Mouse (Mus musculus) brain, adult 2 months (tissue): ENCODE measurements around the gene Mgl2.
"Not testable (repeated sequence)": the region's sequence is repeated elsewhere in the genome, so short reads cannot be mapped to it uniquely, and the experiment has no call there.

Experiments
- DNase-seq: peaks from one replicate; pipeline ENCODE4 v3.0.0; 2011; ENCODE audit warnings: low read depth, low spot score

Mgl2 gene

DNA sequence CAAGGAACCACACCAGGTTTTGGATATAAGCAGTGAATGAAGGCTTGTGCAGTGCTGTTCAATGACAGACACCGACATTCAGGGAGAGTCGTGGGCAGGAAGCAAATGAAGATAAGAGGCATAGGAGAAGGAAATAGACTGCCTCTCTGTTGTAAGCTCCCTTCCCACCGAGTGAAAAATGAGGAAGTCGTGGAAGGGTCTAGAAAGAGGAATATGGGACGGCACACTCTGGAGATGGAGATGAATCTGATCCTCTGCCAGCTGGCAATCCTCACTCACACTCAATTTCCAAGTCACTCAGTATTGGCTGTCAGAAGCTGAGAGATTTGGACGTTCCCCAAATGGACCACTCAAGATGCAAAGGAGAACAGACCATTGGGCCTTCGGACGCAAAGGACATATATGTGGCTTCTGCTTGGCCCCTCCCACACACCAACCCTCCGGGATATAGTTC lies at the start of gene Mgl2:
Mgl2 (plus strand) TSS at position 404 of the 454 bp plus-strand sequence.
- DNase-seq: no peak

DNA sequence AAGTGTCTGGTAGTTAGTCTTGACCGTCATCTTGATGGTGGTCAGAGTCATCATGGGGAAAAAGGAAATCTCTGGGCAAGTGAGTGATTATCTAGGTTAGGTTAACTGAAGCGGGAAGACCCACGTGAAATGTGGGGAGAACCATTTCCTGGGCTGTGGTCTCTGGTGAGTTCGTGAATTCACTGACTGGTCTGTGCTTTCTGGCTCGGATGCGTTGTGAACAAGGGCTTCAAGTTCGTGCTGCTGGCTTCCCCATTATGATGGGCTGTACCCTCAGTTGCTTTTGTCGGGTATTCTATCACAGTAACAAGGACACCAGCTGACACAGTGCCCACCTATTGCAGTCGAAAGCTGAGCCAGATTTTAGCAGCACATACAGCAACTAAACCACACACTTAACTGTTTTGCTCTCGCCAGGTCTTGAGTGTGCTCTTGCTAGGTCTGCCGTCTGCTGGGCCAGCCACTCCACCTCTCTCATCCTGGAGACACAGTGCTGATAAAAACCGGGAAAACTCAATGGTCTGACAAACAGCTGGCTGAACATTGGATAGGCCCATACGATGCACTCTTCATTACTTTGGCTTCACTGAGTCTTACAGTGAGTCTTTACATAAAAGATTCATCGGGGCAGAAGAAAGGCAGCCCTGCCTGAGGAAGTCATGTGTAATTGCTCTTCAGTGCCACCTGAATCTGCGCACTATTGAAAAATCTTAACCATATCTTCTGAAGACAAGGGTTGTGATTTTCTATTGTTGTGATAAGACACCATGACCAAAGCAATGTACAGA lies 49.1 kb upstream of the Mgl2 start:
- DNase-seq: no peak

DNA sequence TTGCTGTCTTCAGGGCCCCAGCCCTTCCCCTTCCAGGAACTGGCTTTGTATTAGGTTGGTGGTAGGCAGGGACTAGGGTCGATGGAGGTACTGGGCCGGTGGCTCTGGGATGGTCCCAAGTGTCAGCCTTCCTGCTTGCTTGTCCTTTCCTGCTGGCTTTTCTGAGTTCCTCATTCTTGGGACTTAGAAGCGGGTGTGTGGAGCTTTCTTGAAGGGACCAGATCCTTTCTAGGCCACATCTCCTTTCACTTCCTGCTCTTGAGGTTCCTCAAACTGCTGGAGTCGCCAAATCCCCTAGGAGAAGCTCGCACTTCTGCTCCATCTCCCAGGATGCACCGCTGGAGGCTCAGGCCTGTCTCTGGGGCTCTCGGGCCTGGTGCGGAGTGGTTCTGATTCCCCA lies 45.6 kb upstream of the Mgl2 start:
- peak; percentile 33 for DNase-seq

DNA sequence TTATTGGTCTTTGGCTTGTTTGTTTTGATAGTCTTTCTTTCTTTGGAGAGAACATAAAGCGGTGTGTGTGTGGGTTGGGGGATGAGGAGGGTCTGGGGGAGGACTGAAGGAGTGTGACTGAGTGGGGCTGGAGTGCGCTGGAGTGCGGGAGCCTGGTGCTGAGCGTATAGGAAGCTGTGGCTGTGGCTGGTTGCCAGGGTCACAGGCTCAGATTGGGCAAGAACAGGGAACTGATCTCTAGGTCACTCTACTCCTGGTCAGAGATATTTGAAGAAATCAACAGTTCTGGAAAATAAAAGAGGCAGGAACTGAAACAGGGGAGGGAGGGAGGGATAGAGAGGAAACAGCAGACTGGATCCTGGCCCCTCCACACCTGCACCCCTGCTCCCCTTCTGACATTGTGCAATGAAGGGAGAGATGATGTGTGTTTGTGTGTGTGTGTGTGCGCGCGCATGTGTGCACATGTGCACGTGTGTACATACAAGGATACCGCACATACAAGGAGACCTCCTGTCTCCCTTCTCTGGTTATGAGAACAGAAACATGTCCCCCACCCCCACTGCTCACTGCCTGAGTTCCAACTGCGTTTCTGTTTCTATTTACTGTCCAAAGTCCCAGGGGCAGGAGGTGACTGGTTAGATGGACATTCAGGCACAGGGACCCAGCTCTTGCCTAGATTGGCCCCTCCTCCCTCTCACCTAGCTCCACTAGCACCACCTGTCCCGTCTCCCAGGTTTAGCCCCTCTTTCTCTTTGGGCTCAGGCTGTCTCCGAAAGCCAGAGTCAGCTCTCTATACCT lies 37.9 kb upstream of the Mgl2 start, which contains the start of gene Asgr2:
Asgr2 (plus strand) TSS at position 659 of the 798 bp plus-strand sequence.
- no peak for DNase-seq

DNA sequence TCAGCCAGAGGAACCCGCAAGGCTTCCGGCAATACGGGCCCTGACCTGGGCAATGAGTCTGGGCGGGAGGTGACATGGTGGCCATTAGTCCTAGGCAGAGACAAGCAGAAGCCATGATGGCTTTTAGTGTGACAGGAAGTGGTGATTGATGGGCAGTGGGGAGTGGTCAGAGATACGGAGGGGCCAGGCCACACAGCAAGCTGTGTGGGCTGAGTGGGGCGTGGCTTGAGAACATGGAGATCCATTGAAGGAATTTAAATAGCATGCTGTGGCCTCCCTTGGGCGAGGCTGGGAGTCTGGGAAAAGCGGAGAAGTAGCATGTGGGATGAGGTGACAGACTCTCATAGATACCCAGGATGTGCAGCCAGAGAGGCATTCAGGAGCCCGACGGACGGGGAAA lies 32.7 kb upstream of the Mgl2 start:
- DNase-seq: no peak

DNA sequence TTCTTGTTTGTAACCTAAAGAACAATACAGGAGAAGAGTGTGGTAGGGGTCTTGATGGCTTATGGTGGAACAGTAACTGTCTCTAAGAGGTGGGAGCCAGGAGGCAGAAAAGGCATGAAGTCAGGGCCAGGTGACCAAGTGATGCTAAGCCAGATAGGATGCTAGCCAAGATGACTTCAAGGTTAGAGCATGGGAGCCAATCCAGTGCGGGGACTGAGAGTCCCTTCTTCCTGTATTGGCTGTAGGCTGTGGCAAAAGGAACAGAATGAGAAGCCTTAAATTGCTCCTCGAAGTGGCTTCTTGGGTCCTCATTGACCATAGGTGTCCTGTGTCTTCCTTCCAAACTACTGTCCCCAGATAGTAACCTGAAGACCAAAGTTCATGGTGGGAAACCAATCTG lies 31.0 kb upstream of the Mgl2 start:
- no peak for DNase-seq

DNA sequence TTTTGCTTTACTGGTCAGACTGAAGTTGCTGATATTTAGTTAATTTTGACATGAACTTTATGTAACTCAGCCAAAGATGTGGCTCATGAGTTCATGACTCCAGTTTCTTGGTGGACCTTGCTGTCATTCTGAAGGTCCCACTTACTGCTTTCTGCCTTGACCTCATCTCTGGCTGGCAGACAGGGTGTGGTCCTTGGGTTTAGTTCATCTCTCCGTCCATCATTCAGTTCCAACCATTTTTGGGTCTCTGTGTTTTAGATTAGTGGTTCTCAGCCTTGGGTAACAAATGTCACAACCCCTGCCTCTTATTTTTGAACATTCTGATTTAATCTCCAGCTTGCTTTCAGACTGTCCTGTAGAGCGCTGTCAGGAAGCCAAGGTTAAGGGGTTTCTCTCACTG lies 30.3 kb upstream of the Mgl2 start:
- no peak for DNase-seq

DNA sequence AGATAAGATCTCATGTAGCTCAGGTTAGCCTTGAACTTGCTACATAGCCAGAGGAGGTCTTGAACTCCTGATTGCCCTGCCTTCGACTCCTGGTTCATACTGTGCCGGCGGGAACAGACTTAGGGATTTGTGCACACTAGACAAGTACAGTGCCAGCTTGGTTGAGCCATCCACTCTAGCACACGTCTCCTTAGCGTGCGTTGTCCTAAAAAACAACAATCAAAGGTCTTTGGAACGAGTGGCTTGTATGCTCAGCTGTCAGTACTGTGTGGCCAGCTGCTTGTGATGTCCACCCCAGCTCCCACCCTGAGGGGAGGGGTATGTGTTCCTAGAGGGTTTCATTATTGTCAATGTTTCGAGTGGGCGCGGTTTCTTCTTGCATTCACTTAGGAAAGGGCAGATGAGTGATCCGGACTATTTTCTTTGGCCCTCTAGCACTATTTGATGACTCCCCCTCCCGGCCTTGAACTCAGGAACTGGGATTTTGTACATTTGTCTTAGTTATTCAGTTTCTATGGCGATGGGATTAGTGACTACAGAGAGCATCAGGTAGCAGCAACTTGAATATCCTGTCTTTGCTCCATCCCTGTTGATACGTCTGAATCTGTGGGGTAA lies 26.3 kb upstream of the Mgl2 start:
- no peak for DNase-seq

DNA sequence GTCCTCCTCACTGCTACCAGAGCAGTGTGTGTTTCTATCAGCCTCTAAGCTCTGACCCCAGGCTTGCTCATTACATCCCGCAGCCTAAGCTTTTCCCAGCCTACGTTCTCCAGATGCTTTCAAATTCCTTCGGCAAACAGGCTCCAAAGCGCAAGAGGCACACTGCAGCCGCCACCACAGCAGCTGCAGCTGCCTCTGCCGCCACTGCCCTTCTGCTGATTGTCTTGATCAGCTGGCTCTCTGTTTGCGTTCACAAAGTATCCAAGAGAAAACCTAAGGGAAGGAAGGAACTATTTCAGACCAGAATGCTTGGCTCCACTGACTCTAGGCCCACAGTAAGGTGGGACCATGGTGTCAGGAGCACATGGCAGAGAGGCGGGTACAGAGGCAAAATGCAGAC lies 23.0 kb upstream of the Mgl2 start:
- DNase-seq: no peak

DNA sequence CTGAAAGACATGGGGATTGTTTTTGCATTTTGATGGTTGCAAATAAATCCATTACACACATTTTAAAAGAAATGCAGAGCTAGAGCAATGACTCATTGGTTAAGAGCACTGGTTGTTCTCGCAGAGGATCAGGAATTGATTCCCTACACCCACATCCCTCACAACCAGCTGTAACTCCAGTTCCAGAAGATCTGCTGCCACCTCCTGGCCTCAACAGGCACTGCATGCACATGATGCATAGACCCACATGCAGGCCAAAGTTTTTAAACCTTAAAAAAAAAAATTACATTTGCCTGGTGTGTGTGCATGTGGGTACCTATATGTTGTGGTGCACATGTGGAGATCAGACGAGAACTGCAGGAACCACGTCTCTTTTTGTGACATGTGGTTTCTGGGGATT lies 20.0 kb upstream of the Mgl2 start:
- DNase-seq: peak; percentile 16

DNA sequence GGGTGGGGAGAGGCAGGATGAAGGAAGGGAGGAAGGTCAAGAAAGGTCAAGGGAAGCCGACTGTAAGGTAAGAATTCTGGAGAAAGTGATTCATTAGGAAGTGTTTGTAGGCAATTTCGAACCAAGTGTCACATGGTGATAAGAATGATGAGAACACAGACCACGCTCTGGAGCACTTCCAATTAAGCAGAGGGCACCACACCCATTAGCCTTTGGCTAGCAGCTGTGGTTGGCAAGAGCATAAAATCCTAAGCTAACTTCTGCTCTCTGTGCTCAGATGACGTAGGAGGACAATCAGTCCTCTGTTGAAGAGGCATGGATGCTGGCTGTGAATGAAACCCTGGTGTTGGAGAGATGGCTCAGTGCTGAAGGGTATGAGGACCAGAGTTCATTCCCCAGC lies 15.6 kb upstream of the Mgl2 start:
- DNase-seq: peak; percentile 27

DNA sequence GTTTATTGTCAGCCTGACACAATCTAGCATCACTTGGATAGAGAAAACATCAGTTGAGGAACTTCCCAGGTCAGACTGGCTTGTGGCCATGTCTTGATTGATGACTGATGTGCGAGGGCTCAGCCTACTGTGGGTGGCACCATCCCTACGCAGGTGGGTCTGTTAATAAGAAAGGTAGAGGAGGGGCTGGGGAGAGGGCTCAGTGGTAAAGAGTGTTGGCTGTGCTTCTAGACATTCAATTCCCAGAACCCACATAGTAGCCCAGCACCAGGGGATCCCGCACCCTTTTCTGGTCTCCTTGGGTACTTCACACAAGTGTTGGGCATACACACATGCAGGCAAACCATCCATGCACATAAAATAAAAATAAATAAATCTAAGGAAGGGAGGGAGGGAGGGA lies 14.2 kb upstream of the Mgl2 start:
- no peak for DNase-seq

DNA sequence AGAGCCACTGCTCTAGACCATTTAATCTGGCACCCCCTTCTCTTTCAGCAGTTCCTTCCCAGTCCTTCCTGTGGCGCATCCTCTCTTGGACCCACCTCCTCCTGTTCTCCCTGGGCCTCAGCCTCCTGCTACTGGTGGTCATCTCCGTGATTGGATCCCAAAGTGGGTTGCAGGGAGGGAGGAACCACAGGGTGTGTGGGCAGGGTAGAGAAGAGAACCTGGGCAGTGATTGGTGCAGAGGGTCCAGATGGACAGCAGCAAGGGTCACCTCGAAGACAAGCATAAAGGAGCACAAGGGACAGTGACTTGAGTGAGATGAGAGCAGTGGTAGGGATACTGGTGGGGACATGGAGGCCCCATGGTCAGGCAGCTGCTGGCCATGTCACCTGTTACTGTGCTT lies 4.9 kb downstream of the Mgl2 start:
- not testable (repeated sequence) for DNase-seq

DNA sequence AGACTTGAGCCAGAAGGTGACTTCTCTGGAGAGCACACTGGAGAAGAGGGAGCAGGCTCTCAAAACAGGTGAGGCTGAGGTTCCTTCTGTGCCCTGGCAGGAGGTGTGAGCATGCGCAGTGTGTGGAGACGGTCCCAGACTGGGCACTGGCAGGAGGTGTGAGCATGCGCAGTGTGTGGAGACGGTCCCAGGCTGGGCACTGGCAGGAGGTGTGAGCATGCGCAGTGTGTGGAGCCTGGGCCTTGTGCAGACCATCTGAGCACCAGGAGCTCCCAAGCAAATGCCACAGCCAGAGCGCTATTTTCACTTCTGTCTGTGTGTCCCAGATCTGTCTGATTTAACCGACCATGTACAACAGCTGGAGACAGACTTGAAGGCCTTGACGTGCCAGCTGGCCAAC lies 5.8 kb downstream of the Mgl2 start:
- DNase-seq: not testable (repeated sequence)

DNA sequence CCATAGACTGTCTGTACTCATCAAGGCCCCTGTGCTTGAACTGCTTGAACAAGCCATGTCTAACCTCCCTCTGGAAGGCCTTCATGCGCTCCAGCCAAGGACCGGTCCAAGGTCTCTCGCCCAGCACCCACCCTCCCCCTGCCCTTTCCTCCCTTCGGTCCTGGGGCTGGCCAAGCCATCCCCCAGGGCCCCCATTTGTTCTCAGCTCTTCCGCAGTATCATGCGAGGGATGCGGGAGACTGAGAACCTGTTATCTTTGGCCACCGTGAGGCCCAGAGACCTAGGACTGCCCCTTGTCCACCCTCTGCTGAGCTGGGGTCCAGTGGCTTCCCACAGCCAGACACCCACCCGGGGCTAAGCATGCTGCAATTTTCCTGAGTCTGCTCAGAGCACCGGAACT lies 9.0 kb downstream of the Mgl2 start:
- DNase-seq: no peak

DNA sequence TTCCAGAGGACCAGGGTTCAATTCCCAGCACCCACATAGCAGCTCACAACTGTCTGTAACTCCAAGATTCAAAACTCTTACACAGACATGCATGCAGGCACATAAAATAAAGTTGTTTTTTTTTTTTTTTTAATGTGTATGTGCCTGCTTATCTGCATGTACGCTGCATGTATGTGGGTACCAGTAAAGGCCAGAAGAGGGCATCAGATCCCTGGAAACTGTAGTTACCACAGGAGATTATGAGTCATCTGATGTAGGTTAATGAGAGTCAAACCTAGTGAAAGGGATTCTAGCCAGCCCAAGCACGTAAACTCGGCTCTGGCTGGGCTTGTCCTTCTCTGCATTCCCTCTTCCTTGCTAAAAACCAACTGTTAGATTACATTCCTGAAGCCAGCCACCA lies 20.9 kb downstream of the Mgl2 start:
- no peak for DNase-seq

DNA sequence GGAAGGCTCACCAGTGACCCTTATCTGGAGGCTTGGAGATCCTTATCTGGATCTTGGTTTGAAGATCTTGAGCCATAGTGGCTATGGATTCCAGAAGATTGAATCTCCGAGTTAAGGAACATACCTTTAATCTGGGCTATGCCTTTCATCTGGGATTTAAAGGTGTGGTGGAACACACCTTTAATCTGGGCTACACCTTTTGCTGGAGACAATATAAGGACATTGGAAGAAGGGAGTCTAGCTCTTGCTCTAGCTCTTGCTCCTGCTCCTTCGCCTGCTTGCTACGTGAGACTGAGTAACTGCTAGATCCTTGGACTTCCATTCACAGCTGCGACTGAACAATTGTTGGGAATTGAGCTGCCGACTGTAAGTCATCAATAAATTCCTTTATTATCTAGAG lies 25.8 kb downstream of the Mgl2 start, which contains the start of gene Clec10a:
Clec10a (plus strand) TSS at position 301 of the 400 bp plus-strand sequence.
- DNase-seq: not testable (repeated sequence)

DNA sequence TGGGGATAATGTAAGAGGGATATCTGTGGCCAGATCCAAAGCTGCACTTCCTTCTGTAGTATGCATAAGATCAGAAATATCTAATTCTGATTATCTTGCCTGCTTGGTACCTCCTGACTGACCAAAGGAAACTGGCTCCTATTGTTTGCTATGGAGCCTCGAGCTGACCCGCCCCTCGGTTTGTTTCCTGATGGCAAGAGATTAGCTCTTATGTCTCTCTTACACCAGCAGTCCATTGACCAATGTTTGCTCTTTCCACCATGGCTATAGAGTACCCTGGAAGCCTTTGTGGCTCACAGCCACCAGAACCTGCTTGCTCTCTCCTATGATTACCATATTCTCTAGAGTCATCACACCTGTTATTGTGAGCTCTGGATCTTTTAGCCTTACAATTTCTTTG lies 32.2 kb downstream of the Mgl2 start:
- no peak for DNase-seq

DNA sequence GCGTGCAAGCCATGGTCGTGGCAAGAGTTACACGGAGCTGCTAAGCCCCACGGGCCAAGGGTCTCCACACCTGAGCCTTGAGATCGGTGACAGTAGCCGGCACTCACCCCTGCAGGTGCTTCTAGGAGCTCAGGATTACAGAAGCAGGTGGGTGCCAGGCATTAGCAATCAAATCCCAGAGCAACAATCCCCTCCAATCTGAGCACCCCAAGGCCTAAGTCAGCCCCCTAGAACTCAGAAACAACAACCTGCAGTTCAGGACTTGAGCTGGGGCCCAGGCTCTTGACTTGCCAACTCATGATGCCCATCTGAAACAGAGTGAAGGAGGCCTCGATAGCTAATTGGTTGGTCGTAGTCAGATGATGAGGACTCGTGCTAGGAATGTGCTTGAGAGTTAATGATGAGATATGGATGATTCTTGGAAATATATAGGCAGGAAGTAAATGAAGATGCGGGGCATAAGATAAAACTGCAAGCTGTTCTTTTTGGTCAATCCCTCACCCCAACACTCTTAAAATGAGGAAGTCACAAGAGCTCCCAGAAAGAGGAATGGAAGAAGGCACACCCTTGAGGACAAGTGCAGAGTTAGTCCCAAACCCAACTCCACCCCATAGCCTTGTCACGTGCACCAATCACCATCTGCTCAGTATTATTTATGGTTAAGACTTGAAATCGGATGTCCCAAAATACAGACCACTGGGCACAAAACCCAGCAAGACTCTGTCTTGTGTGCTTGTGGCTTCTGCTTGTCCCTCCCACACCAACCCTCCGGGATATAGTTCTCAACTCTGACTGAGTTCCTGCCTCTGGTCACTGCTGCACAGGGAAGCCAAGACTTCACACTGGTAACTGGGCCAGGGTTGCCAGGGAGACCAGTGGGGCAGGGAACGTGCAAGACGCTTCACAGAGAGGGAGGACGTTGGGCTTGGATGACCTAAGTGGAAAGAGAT lies 36.1 kb downstream of the Mgl2 start:
- peak; percentile 2 for DNase-seq

DNA sequence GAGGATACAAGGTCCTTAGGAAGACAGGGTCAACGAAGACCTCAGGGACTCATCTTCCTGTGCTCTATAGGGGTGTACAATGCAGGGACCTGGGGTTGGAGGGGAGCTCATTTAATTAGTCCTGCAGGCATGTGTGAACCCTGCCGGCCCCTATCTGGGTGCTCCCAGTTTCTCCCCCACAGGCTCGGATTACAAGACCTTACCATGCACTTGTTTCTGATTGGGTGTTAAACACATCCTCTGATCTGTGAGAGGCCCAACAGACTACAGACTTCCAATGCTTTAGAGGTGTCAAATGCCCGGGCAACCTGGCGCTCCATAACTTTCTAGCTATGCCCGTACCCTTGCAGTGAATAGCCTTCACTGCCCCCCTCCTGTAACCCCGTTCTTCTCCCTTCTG lies 38.0 kb downstream of the Mgl2 start:
- DNase-seq: no peak

DNA sequence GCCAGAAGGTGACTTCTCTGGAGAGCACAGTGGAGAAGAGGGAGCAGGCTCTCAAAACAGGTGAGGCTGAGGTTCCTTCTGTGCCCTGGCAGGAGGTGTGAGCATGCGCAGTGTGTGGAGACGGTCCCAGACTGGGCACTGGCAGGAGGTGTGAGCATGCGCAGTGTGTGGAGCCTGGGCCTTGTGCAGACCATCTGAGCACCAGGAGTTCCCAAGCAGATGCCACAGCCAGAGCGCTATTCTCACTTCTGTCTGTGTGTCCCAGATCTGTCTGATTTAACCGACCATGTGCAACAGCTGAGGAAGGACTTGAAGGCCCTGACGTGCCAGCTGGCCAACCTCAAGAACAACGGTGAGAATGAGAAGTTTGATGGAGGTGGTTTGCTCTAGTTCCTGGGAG lies 39.3 kb downstream of the Mgl2 start:
- DNase-seq: peak; percentile 22
